Mouse (Mus musculus): ENCODE data around the gene Bpifb1. TPM values are rescaled to one million over a fixed set of nuclear protein-coding genes. Genes with fewer than 3 reads are reported as not detected.

Bpifb1 gene
- 0.37 and 0.97 TPM in 2 replicates for polyA plus RNA-seq (2015; fragmentation: Nextera tagmentation; extraction: Ambion mirVana)

DNA sequence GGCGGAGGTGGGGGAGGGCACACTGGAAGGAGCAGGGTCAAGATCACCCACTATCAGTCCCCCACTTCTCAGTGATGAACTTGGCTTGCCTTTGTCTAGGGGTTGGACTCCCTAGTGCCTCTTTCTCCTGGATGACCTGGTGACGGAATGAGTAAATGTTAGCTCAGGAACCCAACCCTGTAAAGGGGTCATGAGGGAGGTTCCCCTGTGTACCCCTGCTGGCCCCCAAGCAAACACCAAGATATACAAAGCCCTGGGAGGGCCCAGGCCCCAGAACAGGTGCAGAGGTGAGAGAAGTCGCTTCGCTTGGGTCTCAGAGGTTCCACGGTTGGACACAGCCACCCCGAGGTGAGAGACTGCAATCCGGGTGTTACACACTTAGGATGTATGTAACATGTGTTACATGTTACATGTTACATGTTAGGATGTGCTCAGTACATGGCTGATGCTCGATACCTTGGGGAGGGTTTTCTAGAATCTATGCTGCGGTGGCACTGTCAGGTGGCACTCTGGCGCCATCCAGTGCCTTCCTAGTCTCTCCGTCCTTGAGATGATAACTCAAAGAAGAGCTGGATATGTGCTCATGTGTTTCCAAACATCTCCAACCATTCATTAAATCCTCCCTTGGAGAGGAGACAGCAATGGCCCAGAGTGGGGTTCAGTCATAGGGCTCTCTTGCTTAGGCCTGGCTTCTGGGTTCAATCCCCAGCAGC is at the start of gene Bpifb1:
Gene Bpifb1, plus strand, starts transcription at position 273 of the 713 bp plus-strand sequence.
- no peaks in the 10 kb centered on the region for H3K36me3 ChIP-seq (ENCODE audit: control insufficient read depth, insufficient read depth)
- H3K4me3 ChIP-seq (ENCODE audit: low read depth, low read length) = no peak within 1 kb of the TSS
- H3K27me3 ChIP-seq (ENCODE audit: control insufficient read depth, insufficient read depth, low read depth, low read length) = no peaks in the 10 kb centered on the region
- no peak within 1 kb of the TSS for H3K9ac ChIP-seq (ENCODE audit: low read depth, low read length)
- H3K4me2 ChIP-seq (ENCODE audit: low read depth, low read length) = no peak within 1 kb of the TSS
- WGBS (ENCODE audit: insufficient replicate concordance) = 65% methylated on average over 11 of the region's 11 CpGs
- no peaks in the 10 kb centered on the region for H3K4me1 ChIP-seq (ENCODE audit: control insufficient read depth, low read depth, low read length)
- H3K27ac ChIP-seq (ENCODE audit: low read length) = no peak within 1 kb of the TSS
- no peak for ATAC-seq (ENCODE audit: low read depth)
- H3K9me3 ChIP-seq (replicated peaks; ENCODE audit: control insufficient read depth, low read length) = no peaks in the 10 kb centered on the region

DNA sequence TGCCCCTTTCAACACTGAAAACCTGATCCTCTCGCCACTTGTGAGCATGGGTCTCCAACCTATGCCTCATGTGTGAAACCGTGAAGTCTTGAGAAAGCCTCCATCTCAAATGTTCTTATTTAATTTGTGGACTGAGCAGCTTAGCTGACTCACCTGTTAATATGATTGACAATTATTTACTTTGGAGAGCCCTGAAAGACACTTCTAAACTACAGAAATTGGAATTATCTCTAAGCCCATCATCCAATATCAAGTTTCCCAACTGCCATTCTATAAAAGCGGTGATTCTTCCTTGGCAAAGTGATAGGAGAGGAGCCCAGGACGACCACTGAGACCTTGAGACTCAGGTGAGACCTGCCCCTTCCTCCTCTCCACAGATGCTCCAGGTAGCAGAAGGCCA is 48.0 kb upstream of the Bpifb1 start, which contains the start of gene Bpifa1:
Gene Bpifa1, plus strand, starts transcription at position 301 of the 400 bp plus-strand sequence.
- Histone ChIP-seq H3K27ac (ENCODE audit: low read length) (no peak within 1 kb of the TSS), H3K9ac (ENCODE audit: low read depth, low read length) (no peak within 1 kb of the TSS), H3K4me1 (ENCODE audit: control insufficient read depth, low read depth, low read length) (no peaks in the 10 kb centered on the region), H3K27me3 (ENCODE audit: control insufficient read depth, insufficient read depth, low read depth, low read length) (no peaks in the 10 kb centered on the region), H3K36me3 (ENCODE audit: control insufficient read depth, insufficient read depth) (no peaks in the 10 kb centered on the region), H3K9me3 (replicated peaks; ENCODE audit: control insufficient read depth, low read length) (no peaks in the 10 kb centered on the region), H3K4me3 (ENCODE audit: low read depth, low read length) (no peak within 1 kb of the TSS), H3K4me2 (ENCODE audit: low read depth, low read length) (no peak within 1 kb of the TSS)
- ATAC-seq (ENCODE audit: low read depth) = no peak
- 52% methylated on average over 4 of the region's 4 CpGs for WGBS (ENCODE audit: insufficient replicate concordance)

DNA sequence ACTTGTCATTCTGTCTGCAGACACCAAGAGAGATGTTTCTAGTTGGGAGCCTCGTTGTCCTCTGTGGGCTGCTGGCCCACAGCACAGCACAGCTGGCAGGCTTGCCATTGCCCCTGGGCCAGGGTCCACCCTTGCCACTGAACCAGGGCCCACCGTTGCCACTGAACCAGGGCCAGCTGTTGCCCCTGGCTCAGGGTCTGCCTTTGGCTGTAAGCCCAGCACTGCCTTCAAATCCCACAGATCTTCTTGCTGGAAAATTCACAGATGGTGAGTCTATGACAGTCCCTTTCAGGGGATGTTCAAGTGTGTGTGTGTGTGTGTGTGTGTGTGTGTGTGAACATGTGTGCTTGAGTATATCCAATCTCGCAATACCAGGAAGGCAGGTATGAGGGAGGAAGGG is 46.9 kb upstream of the Bpifb1 start:
- Histone ChIP-seq H3K4me2 (ENCODE audit: low read depth, low read length) (no peak overlapping the region), H3K4me3 (ENCODE audit: low read depth, low read length) (no peak overlapping the region), H3K9me3 (replicated peaks; ENCODE audit: control insufficient read depth, low read length) (no peaks in the 10 kb centered on the region), H3K27me3 (ENCODE audit: control insufficient read depth, insufficient read depth, low read depth, low read length) (no peaks in the 10 kb centered on the region), H3K9ac (ENCODE audit: low read depth, low read length) (no peak overlapping the region), H3K27ac (ENCODE audit: low read length) (no peak overlapping the region), H3K36me3 (ENCODE audit: control insufficient read depth, insufficient read depth) (no peaks in the 10 kb centered on the region), H3K4me1 (ENCODE audit: control insufficient read depth, low read depth, low read length) (no peaks in the 10 kb centered on the region)
- no peak for ATAC-seq (ENCODE audit: low read depth)
- WGBS (ENCODE audit: insufficient replicate concordance) = 60% methylated on average over 3 of the region's 3 CpGs

DNA sequence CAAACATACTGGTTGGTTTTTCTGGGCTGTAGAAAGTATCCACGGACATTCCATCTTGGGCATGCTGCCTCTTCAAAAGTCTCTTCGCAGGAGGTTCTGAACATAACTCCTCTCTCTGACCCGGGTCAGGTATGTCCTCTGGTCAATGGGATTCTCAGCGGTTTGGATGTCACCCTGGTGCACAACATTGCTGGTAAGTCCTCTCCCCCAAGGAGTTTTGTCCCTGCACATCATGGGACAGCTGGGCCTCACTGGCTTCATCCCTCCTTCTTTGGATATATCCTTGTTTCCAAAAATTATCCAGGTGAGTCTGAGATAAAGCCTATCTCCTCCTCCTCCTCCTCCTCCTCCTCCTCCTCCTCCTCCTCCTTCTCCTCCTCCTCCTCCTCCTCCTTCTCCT is 43.1 kb upstream of the Bpifb1 start:
- no peak overlapping the region for H3K27ac ChIP-seq (ENCODE audit: low read length)
- no peak overlapping the region for H3K4me3 ChIP-seq (ENCODE audit: low read depth, low read length)
- H3K4me2 ChIP-seq (ENCODE audit: low read depth, low read length) = no peak overlapping the region
- H3K9ac ChIP-seq (ENCODE audit: low read depth, low read length) = no peak overlapping the region
- no peak for ATAC-seq (ENCODE audit: low read depth)
- no peaks in the 10 kb centered on the region for H3K4me1 ChIP-seq (ENCODE audit: control insufficient read depth, low read depth, low read length)
- no peaks in the 10 kb centered on the region for H3K9me3 ChIP-seq (replicated peaks; ENCODE audit: control insufficient read depth, low read length)
- WGBS (ENCODE audit: insufficient replicate concordance) = 44% methylated on average over 4 of the region's 4 CpGs
- no peaks in the 10 kb centered on the region for H3K36me3 ChIP-seq (ENCODE audit: control insufficient read depth, insufficient read depth)
- no peaks in the 10 kb centered on the region for H3K27me3 ChIP-seq (ENCODE audit: control insufficient read depth, insufficient read depth, low read depth, low read length)

DNA sequence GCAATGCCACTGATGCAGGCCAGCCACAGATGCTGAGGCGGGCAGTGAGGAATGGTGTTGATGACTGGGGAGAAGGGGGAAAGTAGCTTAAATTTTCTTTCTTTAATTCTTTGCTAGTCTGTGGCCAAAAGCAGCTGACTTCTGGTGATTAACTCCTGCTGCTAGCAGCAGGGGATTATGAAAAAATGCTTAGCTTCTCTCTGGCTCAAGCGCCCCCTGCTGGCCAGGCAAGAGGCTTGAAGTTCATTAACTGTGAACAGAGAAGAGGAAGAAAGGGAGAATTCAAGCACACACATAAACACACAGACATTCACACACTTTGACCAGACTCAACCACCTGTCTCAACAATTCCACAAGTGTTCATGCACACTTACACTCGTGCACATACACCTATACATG is 32.2 kb upstream of the Bpifb1 start:
- 33% methylated on average over 3 of the region's 3 CpGs for WGBS (ENCODE audit: insufficient replicate concordance)
- H3K4me1 ChIP-seq (ENCODE audit: control insufficient read depth, low read depth, low read length) = no peaks in the 10 kb centered on the region
- H3K4me3 ChIP-seq (ENCODE audit: low read depth, low read length) = no peak overlapping the region
- H3K9ac ChIP-seq (ENCODE audit: low read depth, low read length) = no peak overlapping the region
- H3K9me3 ChIP-seq (replicated peaks; ENCODE audit: control insufficient read depth, low read length) = no peaks in the 10 kb centered on the region
- no peak for ATAC-seq (ENCODE audit: low read depth)
- H3K27me3 ChIP-seq (ENCODE audit: control insufficient read depth, insufficient read depth, low read depth, low read length) = no peaks in the 10 kb centered on the region
- no peaks in the 10 kb centered on the region for H3K36me3 ChIP-seq (ENCODE audit: control insufficient read depth, insufficient read depth)
- no peak overlapping the region for H3K4me2 ChIP-seq (ENCODE audit: low read depth, low read length)
- no peak overlapping the region for H3K27ac ChIP-seq (ENCODE audit: low read length)

- Histone ChIP-seq H3K27me3 (ENCODE audit: control insufficient read depth, insufficient read depth, low read depth, low read length) (no peaks in the 10 kb centered on the region), H3K4me3 (ENCODE audit: low read depth, low read length) (no peak within 1 kb of the TSS), H3K9me3 (replicated peaks; ENCODE audit: control insufficient read depth, low read length) (no peaks in the 10 kb centered on the region), H3K4me1 (ENCODE audit: control insufficient read depth, low read depth, low read length) (no peaks in the 10 kb centered on the region), H3K27ac (ENCODE audit: low read length) (no peak within 1 kb of the TSS), H3K9ac (ENCODE audit: low read depth, low read length) (no peak within 1 kb of the TSS), H3K4me2 (ENCODE audit: low read depth, low read length) (no peak within 1 kb of the TSS), H3K36me3 (ENCODE audit: control insufficient read depth, insufficient read depth) (no peaks in the 10 kb centered on the region)
- ATAC-seq (ENCODE audit: low read depth) = no peak
- WGBS (ENCODE audit: insufficient replicate concordance) = 56% methylated on average over 8 of the region's 8 CpGs
Observed at GRCm38 (mm10) chr2:154162307-154162706, 28.3 kb upstream of the Bpifb1 start, which contains the start of gene Bpifa5. Bpifa5 (plus strand) TSS chr2:154162607.

DNA sequence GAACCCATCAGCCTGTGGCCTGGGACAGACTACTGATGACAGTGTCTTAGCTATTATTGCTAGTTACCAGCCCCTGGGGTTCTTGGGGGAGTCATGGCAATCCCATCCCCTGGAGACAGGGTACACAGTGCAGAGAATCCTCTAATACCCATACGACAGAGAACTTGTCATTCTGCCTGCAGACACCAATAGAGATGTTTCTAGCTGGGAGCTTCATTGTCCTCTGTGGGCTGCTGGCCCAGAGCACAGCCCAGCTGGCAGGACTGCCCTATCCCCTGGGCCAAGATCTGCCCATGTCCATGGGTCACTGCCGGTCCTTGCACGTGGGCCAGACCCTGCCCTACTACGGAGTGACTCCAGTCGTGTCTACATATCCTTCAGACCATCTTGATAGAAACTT is 27.3 kb upstream of the Bpifb1 start:
- 77% methylated on average over 5 of the region's 5 CpGs for WGBS (ENCODE audit: insufficient replicate concordance)
- no peak for ATAC-seq (ENCODE audit: low read depth)

GRCm38 (mm10) chr2:154169172-154169571 is 21.4 kb upstream of the Bpifb1 start:
- H3K9ac ChIP-seq (ENCODE audit: low read depth, low read length) = no peak overlapping the region
- no peak overlapping the region for H3K27ac ChIP-seq (ENCODE audit: low read length)
- no peak overlapping the region for H3K4me3 ChIP-seq (ENCODE audit: low read depth, low read length)
- ATAC-seq (ENCODE audit: low read depth) = no peak
- 45% methylated on average over 3 of the region's 3 CpGs for WGBS (ENCODE audit: insufficient replicate concordance)
- no peaks in the 10 kb centered on the region for H3K36me3 ChIP-seq (ENCODE audit: control insufficient read depth, insufficient read depth)
- no peaks in the 10 kb centered on the region for H3K27me3 ChIP-seq (ENCODE audit: control insufficient read depth, insufficient read depth, low read depth, low read length)
- no peaks in the 10 kb centered on the region for H3K4me1 ChIP-seq (ENCODE audit: control insufficient read depth, low read depth, low read length)
- no peaks in the 10 kb centered on the region for H3K9me3 ChIP-seq (replicated peaks; ENCODE audit: control insufficient read depth, low read length)
- H3K4me2 ChIP-seq (ENCODE audit: low read depth, low read length) = no peak overlapping the region

More for the DNA sequence above, 27.3 kb upstream of the Bpifb1 start:
- no peak overlapping the region for H3K4me3 ChIP-seq (ENCODE audit: low read depth, low read length)
- no peaks in the 10 kb centered on the region for H3K4me1 ChIP-seq (ENCODE audit: control insufficient read depth, low read depth, low read length)
- no peak overlapping the region for H3K9ac ChIP-seq (ENCODE audit: low read depth, low read length)
- no peaks in the 10 kb centered on the region for H3K27me3 ChIP-seq (ENCODE audit: control insufficient read depth, insufficient read depth, low read depth, low read length)
- no peaks in the 10 kb centered on the region for H3K36me3 ChIP-seq (ENCODE audit: control insufficient read depth, insufficient read depth)
- no peak overlapping the region for H3K27ac ChIP-seq (ENCODE audit: low read length)
- no peak overlapping the region for H3K4me2 ChIP-seq (ENCODE audit: low read depth, low read length)
- no peaks in the 10 kb centered on the region for H3K9me3 ChIP-seq (replicated peaks; ENCODE audit: control insufficient read depth, low read length)

DNA sequence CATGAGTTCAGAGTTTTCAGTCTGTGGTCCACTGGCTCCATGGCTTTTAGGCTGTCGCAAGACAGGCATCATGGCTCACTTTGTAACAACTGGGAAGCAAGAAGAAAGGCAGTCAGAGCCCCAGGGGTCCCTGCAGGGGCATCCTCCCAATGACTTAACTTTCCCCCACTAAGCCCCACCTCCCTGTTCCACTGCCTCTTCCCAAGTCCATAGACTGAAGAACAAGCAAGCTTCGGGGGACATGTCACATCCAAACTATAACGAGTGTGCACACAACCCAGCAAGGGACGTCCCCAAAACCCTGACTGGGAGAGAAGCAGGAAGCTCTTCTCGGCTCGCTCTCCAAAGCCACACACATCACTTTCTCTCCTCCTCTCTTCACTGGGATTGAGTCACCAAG is 19.0 kb upstream of the Bpifb1 start:
- no peaks in the 10 kb centered on the region for H3K4me1 ChIP-seq (ENCODE audit: control insufficient read depth, low read depth, low read length)
- no peaks in the 10 kb centered on the region for H3K27me3 ChIP-seq (ENCODE audit: control insufficient read depth, insufficient read depth, low read depth, low read length)
- WGBS (ENCODE audit: insufficient replicate concordance) = 53% methylated on average over 6 of the region's 6 CpGs
- H3K9me3 ChIP-seq (replicated peaks; ENCODE audit: control insufficient read depth, low read length) = no peaks in the 10 kb centered on the region
- no peak overlapping the region for H3K4me3 ChIP-seq (ENCODE audit: low read depth, low read length)
- ATAC-seq (ENCODE audit: low read depth) = no peak
- H3K4me2 ChIP-seq (ENCODE audit: low read depth, low read length) = no peak overlapping the region
- H3K9ac ChIP-seq (ENCODE audit: low read depth, low read length) = no peak overlapping the region
- no peaks in the 10 kb centered on the region for H3K36me3 ChIP-seq (ENCODE audit: control insufficient read depth, insufficient read depth)
- H3K27ac ChIP-seq (ENCODE audit: low read length) = no peak overlapping the region

Data from liver, embryonic 16.5 days (tissue).